Mouse (Mus musculus) heart, postnatal 4 days (tissue): ENCODE data around the gene H2-Ob. TPM values are rescaled to one million over a fixed set of nuclear protein-coding genes. Genes with fewer than 3 reads are reported as not detected.

ENCODE experiments used
- DNase-seq: peaks from one replicate; pipeline ENCODE4 v3.0.0; 2021
- total RNA-seq, 2 experiments: library from RNA; stranded (reverse); gene quantifications; 2 replicates each; pipeline ENCODE4 v1.2.3; 2021

H2-Ob gene
- total RNA-seq, result under 1 TPM; 0.23 to 0.38 TPM

DNA sequence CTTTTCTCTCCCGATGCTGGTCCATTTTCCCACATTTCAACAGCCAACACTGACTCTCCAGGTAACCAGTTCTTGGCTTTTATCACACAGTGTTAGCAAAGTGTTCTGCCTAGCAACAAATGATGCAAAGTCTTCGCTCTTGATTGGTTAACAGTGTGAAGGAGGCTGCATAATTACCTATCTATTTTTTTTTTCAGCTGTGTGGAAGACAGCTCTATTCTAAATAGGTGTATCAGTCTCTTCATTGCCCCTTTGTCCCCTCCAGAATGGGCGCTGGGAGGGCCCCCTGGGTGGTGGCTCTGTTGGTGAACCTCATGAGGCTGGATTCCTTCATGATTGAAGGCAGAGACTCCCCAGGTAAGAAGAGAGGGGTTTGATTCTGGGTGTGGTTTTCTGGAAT lies at the start of gene H2-Ob:
H2-Ob (plus strand) TSS at position 198 of the 400 bp plus-strand sequence.
- no peak for DNase-seq

DNA sequence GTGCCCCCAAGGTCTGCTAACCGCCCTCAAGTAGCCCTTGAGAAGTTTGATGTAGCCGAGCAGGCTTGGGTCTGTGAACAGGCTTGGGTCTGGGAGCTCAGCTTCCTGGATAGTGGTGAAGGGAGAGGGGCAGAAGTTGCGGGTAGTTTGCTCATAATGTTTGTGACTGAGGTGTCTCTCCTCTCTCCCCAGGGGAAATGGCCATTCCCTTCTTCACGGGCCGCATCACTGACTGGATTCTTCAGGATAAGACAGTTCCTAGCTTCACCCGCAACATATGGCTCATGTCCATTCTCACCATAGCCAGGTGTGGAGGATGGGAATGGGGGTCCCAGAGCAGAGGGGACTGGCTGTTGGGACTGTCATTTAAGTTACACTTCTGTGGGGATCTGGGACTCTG lies 49.7 kb upstream of the H2-Ob start:
- no peak for DNase-seq

DNA sequence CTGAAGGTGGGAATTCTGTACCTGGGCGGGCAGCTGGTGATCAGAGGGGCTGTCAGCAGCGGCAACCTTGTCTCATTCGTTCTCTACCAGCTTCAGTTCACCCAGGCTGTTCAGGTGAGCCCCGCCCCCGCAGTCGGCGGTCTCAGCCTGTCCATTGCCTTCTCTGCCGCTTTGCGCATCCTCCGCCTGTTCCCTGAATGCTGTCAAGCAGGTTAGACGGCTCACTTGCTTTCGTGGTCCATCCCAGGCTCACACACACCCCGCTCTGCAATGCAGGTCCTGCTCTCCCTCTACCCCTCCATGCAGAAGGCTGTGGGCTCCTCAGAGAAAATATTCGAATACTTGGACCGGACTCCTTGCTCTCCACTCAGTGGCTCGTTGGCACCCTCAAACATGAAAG lies 45.9 kb upstream of the H2-Ob start:
- no peak for DNase-seq

DNA sequence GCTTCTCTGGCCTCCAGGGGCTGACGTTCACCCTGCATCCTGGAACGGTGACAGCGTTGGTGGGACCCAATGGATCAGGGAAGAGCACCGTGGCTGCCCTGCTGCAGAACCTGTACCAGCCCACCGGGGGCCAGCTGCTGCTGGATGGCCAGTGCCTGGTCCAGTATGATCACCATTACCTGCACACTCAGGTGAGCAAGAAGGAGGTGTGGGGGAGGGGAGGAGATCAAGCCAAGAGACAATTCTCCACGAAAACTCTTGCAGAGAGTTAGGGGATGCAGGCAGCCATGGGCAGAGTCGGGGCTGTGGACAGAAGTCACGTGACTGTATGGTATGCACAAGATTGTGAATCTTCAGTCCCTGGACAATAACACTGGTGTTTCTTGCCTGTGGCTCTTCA lies 45.2 kb upstream of the H2-Ob start:
- DNase-seq, result no peak

DNA sequence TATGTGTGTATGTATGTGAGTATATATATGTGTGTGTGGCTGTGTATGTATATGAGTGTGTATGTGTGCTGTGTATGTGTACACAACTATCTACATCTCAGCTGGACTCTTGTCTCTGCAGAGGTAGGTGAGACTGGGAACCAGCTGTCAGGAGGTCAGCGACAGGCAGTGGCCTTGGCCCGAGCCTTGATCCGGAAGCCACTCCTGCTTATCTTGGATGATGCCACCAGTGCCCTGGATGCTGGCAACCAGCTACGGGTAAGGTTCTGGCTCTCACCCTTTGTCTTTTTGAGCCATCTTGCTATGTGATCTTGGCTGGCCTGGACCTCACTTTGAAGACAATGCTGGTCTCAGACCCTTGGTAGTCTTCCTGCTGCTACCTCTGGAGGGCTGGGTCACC lies 44.0 kb upstream of the H2-Ob start:
- no peak for DNase-seq

DNA sequence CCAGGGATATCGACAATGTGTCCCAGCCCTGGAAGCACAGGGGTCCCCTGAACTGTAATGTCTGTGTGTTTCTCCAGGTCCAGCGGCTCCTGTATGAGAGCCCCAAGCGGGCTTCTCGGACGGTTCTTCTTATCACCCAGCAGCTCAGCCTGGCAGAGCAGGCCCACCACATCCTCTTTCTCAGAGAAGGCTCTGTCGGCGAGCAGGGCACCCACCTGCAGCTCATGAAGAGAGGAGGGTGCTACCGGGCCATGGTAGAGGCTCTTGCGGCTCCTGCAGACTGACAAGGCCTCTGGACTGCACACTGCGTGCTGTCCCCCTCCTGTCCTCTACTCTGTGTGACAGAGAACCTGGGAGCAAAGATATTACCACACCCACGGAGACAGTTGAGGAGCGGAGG lies 42.2 kb upstream of the H2-Ob start:
- no peak for DNase-seq

DNA sequence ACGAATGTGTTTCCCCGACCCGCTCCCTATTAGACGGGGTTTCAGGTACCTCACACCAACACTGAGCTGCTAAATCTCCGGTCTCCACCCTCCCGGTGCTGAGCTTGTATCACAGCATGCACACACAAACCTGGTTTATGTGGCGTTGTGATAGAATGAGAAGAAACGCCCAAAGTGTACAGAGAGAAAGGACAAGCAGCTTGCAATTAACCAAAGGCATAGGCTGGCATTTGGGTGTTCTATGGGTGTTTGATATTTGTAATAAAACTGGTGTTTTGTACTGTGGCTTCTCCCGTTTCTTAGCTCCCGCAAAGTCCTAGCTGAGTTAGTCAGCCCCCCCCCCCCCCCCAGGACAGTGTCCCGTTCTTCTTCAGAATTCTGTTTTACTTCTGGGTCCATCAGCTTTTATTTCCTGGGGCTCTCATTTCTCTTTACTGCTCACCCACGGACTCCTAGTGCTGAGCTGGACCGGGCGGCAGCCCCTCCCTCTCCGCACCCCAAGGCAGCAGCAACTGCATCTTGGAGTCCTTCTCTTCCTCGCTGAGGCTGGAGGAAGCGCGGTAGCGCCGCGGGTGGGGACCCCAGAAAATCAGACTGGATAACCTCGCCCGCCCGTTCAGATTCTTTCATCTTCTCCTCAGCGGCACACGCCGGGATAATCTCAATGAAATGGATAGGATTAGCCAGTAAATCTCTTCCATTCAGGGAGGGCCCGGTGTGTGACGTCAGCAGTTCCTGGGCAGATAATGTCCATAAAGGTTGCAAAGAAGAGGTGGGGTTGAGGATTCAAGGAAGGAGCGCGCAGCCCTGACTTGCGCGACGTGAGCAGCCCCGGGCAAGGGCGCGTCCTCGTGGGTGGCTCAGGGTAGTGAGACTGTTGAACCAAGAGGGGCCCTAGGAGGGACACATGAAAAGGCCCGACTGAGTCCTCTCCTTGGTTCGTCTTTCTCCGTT lies 41.5 kb upstream of the H2-Ob start, which contains the start of gene Psmb8:
Psmb8 (plus strand) TSS at position 781 of the 954 bp plus-strand sequence.
- peak; percentile 92 for DNase-seq

DNA sequence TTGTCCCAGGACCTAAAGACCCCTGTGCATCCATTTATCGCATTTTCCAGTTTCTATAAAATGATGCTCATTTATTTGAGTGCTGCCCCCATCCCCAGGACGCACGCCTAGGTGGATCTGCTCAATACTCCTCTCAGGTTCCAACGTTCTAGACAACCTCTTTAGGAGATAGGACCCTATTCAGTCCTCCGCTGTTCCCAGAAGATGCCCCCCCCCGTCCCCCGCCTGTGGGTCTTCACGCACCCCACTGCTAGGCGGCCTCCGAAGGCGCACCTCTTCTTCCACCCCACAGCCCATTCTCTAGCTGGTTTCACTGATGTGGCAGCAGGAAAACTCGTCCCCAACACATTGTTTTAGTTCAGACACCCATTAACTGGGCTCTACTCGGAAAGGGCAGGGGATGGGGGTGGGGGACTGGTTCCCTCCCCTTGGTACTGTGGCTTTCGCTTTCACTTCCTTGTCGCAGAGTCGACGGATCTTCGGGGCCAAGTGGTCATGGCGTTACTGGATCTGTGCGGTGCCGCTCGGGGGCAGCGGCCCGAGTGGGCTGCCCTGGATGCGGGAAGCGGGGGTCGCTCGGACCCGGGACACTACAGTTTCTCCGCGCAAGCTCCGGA lies 40.7 kb upstream of the H2-Ob start:
- peak; percentile 50 for DNase-seq

DNA sequence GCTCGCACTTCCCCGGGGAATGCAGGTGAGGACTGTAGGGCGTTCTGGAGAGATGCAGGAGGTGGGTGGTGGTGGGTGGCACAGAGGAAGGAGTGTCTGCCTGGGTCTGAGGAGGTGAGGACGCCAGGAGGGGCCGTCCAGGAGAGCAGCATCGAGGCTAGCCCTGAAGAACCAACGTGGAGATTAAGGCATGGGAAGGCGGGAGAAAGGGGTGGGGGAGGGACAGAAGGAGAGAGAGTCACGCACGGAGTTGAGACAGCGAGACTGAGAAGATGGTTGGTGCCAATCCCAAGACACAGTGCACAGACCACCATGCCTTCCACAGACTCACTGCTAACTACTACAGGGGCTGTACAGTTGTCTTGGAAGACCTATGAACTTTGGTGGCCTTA lies 40.2 kb upstream of the H2-Ob start:
- DNase-seq, result no peak

DNA sequence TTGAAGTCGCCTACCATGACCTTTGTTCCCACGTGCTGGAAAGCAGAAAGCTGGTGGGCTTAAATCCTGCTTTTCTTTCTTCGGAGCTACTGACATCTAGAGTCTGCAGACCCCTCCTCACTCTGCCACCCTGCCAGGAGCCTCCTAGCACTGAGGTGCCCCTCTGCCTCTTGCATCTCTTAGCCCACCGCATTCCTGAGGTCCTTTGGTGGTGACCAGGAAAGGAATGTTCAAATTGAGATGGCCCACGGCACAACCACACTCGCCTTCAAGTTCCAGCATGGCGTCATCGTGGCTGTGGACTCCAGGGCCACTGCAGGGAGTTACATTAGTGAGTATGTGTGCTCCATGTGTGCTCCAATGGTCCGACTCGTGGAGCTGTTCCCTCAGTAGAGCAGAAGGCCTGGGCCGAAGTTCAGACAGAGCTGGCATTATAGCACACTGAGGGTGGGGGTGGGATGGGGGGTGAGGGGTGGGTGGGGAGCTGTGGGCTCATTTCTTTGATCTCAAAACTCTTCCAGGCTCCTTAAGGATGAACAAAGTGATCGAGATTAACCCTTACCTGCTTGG lies 39.6 kb upstream of the H2-Ob start:
- no peak for DNase-seq

DNA sequence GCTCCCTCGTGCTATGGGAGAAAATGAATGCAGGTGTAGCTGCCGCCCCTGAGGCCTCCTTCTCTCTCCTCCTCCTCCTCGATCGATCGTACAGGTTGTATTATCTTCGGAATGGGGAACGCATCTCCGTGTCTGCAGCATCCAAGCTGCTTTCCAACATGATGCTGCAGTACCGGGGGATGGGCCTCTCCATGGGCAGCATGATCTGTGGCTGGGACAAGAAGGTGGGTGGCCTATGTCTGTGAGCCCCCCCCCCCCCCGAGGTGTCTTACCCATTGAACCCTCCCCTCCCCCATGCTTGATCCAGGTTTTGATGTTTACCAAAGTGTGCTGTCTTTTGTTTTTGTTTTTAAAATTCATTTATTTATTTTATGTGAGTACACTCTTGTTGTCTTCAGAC lies 38.7 kb upstream of the H2-Ob start:
- no peak for DNase-seq

DNA sequence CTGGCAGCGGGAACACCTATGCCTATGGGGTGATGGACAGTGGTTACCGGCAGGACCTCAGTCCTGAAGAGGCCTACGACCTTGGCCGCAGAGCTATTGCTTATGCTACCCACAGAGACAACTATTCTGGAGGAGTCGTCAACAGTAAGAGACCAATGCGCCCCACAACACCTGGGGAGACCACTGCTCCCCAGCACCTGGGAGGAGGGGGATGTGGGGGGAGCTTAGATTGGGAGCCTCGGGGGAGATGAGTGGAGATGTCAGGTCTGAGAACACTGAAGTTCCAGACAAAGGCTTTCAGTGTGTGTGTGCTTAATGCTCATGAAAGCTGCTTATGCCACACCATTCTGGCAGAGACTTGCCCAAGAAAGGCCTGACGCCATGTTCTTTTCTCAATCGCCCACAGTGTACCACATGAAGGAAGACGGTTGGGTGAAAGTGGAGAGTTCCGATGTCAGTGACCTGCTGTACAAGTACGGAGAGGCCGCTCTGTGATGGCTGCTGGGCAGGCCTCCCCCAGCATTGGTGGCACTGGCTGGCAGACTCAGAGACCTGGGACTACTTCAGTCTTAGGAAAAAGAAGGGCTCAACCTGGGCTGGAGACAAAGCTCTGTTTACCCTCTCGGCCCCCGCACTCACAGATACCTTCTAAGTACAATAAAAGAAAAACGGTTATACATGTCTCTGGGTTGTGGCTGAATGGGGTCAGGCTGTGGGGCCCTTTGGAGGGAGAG lies 37.8 kb upstream of the H2-Ob start:
- no peak for DNase-seq

DNA sequence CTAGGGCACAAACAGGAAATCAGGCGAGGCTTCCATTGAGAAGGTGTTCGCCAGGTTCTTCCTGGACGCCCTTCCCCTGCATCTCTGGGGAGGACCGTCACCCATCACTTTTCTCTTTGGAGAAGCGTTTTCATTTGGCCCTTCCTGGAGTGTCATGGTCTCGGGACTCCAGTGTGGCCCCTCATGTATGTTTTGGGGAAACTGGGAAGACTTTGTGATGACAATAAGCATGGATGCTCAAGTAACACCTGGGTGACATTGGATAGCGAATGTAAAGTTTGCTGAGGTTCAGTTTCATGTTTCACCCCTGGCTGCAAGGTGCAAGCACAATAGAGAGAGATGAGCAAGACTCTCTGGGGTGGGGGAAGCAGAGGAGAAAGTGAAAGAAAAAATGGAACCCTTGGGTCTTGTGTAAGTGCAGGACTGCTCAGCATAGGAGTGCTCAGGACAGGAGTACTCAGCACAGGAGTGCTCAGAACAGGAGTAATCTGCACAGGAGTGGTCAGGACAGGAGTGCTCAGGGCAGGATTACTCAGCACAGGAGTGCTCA lies 37.1 kb upstream of the H2-Ob start:
- no peak for DNase-seq

DNA sequence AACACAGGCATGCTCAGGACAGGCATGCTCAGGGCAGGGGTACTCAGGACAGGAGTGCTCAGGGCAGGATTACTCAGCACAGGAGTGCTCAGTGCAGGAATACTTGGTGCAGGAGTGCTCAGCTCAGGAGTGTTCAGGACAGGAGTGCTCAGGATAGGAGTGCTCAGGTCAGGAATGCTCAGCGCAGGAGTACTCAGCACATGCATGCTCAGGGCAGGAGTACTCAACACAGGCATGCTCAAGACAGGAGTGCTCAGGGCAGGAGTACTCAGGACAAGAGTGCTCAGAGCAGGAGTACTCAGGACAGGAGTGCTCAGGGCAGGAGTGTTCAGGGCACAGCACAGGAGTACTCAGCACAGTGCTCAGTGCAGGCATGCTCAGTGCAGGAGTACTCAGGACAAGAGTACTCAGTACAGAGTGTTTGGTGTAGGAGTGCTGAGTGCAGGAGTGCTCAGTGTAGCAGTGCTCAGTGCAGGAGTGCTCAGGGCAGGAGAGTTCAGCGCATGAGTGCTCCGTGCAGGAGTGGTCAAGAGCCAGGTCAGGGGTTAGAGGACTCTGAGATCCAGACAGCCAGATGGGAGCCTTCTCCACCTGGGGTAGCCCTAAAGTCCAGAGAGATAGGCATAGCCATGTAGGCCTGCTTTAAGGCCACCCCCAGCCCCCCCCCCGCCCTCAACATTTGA lies 35.8 kb upstream of the H2-Ob start:
- DNase-seq, result no peak

DNA sequence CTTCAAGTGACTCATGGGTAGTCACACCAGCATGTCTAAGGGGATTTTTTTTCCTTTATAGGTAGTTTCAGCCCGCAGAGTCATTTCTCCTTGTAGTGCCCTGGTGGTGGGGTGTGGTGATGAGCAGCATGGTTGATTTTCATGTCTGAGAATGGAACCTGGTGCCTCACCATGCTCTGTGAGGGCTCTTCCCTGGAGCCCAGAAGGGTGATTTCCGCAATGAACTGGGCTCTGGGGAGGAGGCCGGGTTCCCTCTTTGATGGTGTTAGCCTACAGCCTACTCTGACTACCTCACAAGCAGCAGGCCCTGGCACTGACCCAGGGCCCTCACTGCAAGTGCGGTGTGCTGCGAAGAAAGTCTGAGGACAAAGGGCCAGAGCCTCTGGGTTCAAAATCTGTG lies 35.3 kb upstream of the H2-Ob start, which contains the start of gene Tap2:
Tap2 (plus strand) TSS at position 84 of the 400 bp plus-strand sequence.
- DNase-seq, result no peak

DNA sequence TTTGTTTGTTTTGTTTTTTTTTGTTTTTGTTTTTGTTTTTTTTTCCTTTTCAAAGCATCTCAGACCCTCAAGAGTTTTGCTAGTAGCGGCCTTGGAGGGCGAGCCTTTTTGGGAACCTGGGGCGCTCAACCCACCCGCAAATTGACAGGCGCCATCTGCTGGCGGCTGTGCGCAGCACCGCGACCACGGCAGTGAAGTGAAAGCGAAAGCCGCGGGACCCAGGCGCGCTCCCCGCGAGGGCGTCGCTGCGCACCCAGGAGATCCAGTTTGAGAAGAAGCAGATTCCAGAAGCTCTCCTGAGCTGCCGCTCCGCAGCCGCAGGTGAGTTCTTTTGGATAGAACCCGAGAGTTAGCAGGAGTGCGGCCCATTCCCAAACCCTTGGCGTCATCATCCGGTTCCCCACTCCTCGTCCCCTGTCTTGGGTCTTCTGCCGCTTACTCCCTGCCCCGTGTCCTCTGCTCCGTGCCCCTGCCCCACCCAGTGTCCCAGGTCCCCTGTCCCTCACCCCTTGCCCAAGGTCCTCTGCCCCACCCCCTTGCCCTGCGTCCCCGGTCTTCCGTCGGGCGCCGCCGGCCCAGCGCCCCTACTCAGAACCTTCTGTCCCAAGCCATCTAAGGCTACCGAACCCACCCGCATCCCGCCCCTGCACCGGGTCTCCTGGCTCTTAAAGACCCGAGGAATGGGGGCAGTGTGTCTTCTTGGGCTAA lies 34.2 kb upstream of the H2-Ob start:
- DNase-seq, result peak; percentile 94

DNA sequence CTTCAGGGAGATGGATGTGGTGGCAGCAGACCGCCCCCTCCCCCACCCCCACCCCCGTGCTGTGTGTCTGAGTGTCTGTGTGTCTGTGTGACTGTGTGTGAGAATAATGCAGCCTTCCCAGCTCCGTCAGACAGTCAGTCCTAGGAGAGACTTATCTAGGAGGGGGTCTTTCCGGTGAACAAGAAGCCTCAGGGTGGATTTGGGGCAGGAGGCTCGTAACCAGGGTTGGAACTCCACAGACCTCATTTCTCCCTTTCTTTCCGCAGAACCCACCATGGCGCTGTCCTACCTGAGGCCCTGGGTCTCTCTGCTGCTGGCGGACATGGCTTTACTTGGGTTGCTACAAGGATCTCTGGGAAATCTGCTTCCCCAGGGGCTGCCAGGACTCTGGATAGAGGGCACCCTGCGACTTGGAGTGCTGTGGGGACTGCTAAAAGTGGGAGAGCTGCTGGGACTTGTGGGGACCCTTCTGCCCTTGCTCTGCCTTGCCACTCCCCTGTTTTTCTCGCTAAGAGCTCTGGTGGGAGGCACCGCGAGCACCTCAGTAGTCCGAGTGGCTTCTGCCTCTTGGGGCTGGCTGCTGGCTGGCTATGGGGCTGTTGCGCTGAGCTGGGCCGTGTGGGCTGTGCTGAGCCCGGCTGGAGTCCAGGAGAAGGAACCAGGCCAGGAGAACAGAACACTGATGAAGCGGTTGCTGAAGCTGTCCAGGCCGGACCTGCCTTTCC lies 33.5 kb upstream of the H2-Ob start:
- peak; percentile 45 for DNase-seq

DNA sequence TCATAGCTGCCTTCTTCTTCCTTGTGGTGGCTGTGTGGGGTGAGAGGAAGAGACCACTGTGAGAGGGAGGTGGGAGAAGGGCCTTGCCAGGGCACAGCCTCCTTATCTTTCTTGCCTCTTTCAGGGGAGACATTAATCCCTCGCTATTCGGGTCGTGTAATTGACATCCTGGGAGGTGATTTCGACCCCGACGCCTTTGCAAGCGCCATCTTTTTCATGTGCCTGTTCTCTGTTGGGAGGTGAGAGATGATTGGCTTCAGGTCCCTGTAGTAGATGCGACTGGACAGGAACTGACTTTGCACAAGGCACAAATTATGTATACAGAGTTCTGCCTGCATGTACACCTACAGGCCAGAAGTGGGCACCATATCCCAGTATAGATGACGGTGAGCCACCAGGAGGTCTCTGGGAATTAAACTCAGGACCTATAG lies 32.9 kb upstream of the H2-Ob start:
- DNase-seq, result no peak

DNA sequence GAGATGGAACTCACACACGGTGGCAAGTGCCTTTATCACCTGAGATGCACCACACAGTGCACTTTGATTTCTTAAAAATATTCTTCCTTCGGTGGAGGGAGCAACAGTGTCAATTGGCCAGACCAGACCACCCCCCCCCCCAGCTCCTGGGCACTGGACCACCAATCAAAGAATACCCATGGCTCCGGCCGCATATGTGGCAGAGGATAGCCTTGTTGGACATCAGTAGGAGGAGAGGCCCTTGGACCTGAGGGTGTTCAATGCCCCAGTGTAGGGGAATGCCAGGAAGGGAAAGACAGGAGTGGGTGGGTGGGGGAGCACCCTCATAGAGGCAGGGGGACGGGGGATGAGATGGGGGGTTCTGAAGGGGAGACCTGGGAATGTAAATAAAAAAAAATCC lies 32.0 kb upstream of the H2-Ob start:
- no peak for DNase-seq

DNA sequence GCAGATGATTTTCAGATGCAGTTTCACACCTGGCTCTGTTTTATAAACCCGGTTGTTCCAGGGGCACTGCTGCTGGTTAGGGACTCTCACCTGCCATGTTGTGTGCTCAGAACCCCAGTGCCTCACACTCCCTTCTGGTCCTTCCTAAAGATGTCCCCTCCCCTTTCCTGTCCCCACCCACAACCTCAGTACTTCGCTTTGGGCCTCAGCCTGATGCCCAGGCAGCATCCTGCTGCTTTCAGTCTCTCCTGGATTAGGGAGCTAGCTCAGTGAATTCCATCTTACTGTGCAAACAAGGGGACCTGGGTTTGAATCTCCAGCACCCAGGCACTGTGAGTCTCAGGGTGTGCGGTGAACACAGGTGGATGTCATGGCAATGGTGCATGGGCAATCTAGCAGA lies 31.2 kb upstream of the H2-Ob start:
- no peak for DNase-seq
